Mouse (Mus musculus) NIH3T3 (cell line): Measurements from ENCODE around the gene Slc38a3.

Experiments used
- DNase-seq: peaks from one replicate; pipeline ENCODE4 v3.0.0-alpha.2; 2012; ENCODE audit warnings: low read depth

The Slc38a3 gene

DNA sequence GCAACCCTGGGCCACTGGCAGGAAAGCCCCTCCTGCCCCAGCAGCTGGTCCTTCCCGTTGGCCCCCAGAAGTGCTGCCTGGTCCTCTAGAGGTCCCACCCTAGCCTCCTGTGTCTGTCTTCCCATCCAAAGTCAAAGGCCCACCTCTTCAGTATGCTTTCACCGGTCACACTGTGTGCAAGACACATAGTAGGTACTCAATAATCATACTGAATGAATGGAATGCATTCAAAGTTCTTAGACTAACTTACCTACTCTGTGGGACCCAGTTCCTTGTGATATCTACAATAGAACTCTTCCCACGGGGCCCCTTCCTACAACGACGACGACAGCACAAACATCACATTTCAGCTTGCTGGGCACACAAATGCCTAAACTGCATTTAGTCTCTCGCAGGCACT is 4.0 kb downstream of the Slc38a3 start:
- no peak for DNase-seq

DNA sequence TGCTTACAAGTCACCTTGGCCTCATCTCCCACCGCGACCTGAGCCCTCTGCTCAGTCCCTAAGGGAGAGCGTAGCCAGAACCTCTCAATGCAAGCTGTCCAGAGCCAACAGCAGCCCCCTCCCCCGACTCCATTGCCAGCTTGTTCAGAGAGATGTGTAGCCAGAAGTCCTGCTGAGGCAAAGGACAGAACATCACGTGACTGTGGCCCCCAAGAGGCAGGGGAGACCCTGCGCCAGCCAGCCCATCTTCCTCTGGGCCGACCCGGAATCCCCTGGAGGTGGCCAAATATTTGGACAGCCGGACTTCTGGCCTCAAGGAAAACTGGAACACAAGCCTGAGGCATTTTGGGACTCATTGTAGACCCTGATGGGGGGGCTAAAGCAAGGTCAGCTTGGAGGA is 5.8 kb downstream of the Slc38a3 start:
- no peak for DNase-seq

GRCm38 (mm10) chr9:107662342-107662741 is 7.0 kb downstream of the Slc38a3 start:
- no peak for DNase-seq

DNA sequence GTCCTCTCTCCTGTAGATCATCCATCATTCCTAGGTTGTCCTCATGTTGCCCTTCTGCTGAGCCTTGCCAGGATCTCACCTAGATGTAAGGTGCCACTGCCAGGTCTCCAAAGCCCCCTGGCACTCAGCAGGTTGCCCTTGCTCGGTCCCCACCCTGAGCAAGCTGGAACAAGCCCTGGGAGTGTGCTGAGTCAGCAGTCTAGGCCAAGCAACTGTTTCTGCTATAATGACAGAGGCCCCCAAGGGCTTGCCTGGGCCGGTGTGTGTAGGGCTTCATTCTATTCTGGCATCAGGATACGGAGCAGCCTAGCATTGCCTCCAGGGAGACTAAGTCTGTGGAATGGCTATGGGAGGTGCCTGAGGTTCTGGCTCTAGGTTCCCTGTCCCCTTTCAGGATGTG is 8.6 kb downstream of the Slc38a3 start:
- no peak for DNase-seq

GRCm38 (mm10) chr9:107659961-107660360 is 9.4 kb downstream of the Slc38a3 start:
- DNase-seq, result no peak

DNA sequence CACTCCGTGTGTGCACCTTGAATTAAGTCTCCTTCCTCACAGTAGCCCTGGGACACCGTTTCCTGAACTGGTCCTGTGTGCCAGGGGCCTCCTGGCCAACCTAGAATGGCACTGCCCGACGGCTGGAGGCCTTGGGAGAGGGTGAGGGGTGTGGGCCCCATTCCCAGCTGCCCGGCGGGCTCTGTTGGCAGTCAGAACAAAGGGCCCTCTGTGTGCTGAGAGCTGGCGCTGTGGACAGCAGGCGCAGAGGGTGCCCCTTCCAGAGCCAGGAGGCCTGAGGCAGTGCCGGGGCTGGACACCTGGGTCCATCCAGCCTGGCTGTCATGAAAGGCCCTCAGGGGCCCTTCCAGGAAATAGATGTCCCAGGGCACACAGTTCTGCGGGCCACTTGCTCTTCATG is 9.8 kb downstream of the Slc38a3 start:
- no peak for DNase-seq

DNA sequence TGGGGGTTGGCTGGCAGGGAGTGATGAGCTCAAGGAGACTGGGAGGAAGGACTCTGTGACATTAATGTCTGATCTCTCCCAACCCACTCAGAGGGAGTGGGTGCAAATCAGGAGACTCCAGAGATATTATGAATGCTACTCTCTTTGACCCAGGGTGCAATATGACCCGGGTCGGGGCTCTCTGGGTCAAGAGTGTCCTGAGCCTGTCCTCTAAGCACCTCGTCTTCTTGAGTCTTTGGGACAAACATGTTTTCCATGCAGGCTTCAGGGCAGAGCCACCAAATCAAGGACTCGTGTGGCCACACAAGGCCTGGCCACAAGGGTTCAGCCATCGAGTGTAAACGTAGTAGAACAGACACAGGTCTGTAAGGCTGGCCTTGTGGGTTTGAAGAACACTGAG is 11.2 kb downstream of the Slc38a3 start:
- DNase-seq, result no peak

- DNase-seq, result no peak
Measured at GRCm38 (mm10) chr9:107657144-107657543, 12.2 kb downstream of the Slc38a3 start.

DNA sequence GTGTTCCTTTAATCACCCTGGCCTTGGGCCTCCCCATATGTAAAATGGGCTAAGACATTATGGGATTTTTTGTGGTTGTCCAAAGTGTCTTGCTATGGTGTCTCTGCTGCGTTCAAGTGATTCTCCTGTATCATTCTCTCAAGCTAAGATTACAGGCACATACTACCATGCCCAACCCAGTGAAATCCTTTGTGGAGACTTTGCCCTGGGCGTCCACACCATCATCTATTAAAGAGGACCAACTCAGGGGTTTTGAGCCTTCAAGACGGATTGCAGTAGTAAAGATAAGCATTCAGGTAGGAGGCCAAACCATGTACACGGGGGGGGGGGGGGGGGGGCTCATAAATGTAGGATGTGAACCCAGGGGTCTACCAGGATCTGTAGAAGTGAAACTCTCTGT is 14.7 kb downstream of the Slc38a3 start:
- no peak for DNase-seq

- DNase-seq, result no peak
Measured at GRCm38 (mm10) chr9:107653474-107653873, 15.9 kb downstream of the Slc38a3 start.

GRCm38 (mm10) chr9:107650708-107651481 is 18.4 kb downstream of the Slc38a3 start:
- no peak for DNase-seq

DNA sequence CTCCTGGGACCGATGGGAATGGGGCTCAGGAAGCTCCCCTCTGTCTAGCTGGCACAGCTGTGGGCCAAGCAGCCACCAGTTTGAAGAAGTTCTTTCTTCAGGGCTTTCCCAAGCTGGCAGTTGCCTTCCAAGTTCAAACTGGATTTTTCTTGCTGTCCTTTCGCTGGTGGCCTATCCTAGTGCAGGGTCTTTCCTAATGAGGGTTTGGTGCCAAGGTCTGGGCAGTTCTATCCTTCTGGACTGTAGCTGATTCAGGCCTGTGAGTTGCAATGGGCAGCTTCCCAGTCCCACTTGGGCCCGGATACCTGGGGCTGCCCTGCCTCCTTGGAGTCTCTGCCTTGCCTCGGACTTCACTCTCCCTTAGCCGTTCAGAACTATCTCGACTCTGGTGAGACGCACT is 19.1 kb downstream of the Slc38a3 start:
- no peak for DNase-seq

DNA sequence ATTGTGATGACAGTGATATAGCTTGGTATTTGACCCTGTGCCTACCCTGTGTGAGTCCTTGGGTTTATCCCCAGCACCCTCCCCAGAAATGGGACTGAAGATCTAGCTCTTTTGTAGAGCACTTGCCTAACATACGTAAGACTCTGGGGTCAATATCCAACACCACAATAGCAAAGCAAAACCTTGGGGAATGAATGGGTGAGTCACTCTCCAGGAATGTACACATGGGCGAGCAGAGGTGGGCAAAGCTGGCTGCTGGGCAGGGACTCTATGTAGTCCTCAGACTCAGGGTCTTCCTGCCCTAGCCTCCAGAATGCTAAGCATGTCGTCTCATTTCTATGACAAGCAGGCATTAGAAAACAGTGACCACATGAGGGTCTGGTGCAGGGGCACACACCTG is 20.6 kb downstream of the Slc38a3 start:
- peak; percentile 33 for DNase-seq

DNA sequence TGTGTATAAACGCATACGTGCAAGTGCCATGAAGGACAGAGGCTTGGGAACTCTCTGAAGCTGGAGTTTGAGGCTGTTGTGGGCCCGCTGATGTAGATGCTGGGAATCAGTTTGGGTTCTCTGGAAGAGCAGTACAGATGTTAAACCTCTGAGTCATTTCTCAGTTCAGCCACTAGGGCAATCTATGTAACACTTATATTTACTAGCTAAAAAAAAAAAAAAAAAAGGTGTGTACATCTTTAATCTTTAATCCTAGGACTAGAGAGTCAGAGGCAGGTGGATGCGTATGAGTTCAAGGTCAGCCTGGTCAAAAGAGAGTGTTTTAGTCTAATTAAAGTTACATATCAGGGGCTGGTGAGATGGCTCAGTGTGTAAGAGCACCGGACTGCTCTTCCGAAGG is 22.4 kb downstream of the Slc38a3 start:
- peak; percentile 62 for DNase-seq

DNA sequence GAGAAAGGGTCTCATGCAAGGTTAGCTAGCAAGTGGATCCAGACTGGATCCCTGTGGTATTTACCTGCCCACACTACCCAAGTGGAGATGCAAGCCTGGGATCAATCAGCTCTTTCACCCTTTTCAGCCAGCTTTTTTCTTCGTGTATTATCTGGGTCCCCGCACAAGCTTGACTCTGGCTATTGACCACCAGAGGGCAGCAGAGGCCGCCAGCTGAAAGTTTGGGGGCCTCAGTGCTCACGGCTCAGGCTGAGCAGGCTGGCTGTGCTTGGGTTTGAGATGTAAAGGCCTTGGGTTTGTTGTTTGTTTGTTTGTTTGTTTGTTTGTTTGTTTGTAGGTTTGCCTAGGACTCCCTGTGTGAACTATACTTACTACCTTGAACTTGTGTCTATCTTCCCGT is 23.8 kb downstream of the Slc38a3 start:
- DNase-seq, result peak; percentile 91

DNA sequence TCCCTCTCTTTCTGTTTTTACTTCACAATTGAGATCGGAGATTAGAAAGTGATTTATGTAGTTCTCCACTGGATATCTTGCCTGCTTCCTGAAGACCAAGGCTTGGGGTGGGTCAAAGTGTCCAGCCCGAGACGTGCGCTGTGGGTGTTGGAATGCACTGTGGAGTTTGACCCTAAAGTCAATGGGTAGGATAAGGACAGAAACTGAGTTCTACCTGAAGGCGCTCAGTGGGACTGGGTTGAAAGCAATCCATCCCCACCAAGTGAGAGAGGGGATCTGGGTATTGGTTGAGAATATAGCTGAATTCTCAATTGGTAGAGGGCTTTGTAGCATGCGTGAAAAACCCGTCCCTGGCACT is 24.2 kb downstream of the Slc38a3 start:
- DNase-seq, result no peak

DNA sequence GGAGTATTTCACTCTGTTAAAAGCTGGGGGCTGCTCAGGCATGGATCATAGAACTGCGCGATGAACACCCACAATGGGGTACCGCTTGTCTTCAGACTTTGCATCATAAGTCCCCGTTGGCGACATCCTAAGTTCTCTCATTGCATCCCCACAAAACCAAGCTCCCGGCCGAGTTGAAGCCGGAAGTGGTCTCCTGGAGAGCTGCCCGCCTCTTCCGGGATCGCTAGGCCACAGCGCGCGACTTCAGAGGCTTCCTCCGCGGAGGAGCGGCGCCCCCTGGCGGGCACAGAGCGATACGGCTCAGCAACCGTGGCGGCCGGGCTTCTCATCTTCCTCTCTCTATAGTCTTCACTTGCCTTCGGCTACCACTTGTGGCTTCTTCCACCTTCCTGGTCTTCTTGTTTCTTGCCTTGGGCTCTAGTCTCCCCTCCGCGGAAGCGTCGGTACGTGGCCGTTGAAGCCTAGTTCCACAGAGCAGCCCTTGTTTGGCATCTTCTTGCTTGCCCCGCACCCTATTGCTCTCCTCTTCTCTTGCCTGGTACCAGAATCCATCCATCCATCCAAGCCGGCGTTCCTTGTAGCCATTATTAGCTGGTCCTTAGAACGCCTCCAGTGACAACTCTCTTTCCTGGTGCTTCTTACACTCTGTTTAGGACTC is 24.7 kb downstream of the Slc38a3 start:
- peak; percentile 95 for DNase-seq

DNA sequence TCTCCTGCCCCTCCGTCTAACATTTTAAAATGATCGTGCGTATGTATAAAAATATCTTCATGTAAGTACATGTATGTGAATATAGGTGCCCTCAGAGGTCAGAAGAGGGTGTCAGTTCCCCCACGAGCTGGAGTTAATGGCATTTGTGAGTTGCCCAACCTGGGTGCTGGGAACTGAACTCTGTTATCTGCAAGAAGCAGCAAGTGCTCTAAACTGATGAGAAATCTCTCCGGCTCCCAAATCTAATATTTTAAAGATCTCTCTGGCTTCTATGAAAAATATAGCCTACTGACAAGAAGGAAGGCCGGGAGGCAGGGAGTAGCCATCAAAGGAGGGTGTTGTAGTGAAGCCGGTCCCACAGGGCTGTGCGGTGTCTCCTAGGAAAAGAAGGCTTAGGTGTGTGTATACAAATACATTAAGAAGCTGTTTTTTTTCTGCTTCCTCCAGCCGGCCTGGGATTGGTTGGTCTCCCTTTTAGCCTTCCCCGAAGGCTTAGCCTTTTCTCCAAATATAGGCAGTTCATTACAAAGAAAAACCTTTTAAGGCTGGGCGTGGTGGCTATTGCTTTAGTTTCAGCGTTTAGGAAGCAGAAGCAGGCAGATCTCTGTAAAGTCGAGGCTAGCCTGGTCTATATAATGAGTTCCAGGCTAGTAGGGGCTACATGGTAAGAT is 25.7 kb downstream of the Slc38a3 start:
- no peak for DNase-seq

- DNase-seq, result no peak
Measured at GRCm38 (mm10) chr9:107641666-107642065, 27.7 kb downstream of the Slc38a3 start.

DNA sequence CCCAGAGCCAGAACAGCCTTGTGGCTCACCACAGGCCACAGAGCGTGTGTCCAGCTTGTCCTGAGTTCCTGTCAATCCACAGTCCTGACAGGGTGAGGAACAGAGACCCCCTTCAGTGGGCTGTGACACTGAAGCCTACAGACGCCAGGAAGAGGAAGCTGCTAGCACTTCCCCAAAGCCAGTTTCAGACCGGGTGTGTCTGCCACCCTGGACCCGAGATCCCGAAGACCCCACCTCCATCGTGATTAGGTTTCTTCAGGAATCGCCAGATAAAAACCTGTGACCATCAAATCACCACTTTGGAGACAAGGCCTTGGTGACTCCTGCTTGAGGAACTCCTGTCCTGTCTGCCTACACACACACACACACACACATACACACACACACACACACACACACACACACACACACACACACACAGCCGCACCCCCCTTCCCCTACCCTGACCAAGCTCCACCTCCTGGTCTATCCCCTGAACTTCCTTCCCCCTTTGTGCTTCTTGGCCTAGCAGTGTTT is 29.0 kb downstream of the Slc38a3 start:
- no peak for DNase-seq

GRCm38 (mm10) chr9:107637070-107637469 is 32.3 kb downstream of the Slc38a3 start:
- DNase-seq, result no peak

DNA sequence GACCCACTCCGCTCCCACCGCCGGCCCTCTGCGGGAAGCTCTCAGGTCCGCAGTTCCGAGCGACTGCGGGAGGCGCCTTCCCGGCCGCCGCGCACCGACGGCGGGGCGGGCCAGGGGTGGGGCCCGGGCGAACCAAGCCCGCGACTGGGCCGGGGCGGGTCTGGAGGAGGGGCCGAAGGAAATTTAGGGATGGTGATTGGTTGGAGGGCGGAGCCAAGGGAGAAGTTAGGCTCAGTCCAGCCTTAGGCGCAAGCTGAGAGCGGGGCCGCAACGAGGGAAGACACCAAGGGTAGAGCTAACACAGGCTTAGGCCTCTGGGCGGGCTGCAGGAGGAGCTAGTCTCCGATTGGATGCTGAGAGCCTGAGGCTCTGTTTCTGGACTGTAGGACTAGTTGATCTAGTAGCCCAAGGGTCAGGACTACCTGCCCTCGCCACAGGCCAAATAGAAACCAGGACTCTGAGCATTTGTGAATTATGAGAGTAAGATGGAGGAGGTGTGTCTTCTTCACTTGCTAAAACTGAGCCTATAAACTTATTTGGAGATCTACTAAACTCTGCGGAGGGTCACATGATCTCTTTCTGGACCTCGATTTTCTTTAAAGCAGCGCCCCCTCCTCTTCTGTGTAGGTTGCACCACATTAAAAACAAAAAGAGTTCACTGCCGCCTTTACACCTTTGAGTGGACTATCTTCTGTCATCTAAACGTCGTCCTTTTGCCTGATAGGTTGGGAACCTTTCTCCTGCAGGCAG is 33.9 kb downstream of the Slc38a3 start, which contains the start of gene Gnai2:
Gnai2 (minus strand) TSS at position 89 of the 750 bp plus-strand sequence.
- peak; percentile 97 for DNase-seq
